Comparison of ENCODE assay signal across 8 mouse cellular contexts in the genomic region with DNA sequence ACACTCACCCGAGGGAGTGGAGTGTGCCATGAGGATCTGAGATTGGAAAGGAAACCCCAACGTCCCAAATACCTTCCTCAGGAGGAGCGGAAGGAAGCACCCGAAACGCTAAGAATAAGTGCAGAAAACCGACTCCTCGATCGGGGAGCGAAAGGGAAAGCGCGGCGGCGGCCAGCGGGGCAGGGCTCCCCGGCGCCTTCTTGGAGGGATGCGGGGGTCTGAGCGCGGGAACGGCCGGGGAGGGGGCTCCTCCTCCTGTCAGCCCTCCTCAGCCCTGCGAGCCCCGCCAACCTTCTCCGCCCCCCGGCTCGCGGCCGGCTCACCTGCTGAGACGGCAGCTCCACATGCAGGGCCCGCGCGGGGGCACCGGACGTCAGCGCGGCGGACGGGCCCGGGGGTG. TPM values are rescaled to one million over a fixed set of nuclear protein-coding genes. Genes with fewer than 3 reads are reported as not detected.
DNase-seq lines count a peak whose midpoint lies in the region; ATAC-seq and TF ChIP-seq lines count a peak whose summit lies in the region.

No protein-coding gene starts in this region.

- WGBS in embryonic facial prominence, embryonic 13.5 days = under 1% methylated on average over 35 of the region's 39 CpGs
- under 1% methylated on average over 38 of the region's 39 CpGs for WGBS in limb, embryonic 13.5 days
- under 1% methylated on average over 26 of the region's 39 CpGs for WGBS in stomach, embryonic 15.5 days

- TF ChIP-seq EP300 in ES-Bruce4 (IDR thresholded peaks at IDR 0.05; ENCODE audit: insufficient read depth, low read depth, low read length) = no peak

- TF ChIP-seq CTCF in ES-Bruce4 (IDR thresholded peaks at IDR 0.05; ENCODE audit: low read depth, low read length) = no peak

- DNase-seq in kidney, adult 18-20 months = peak; percentile 49
- DNase-seq in kidney, postnatal 25 days = no peak
- no peak for DNase-seq in cerebellum, adult 11 months
- no peak for DNase-seq in thymus, postnatal 4 days

- H3K36me3 ChIP-seq in ES-Bruce4 (ENCODE audit: control insufficient read depth, insufficient read depth, low read length, poor library complexity, severe bottlenecking) = no peaks in the 10 kb centered on the region
- H3K36me3 ChIP-seq in embryonic facial prominence, embryonic 13.5 days = no peaks in the 10 kb centered on the region; the same call in 1 of the 2 replicates
- no peaks in the 10 kb centered on the region for H3K36me3 ChIP-seq in limb, embryonic 13.5 days
- no peaks in the 10 kb centered on the region for H3K36me3 ChIP-seq in stomach, embryonic 15.5 days

- peak overlapping the region; percentile 82 for H3K4me2 ChIP-seq in embryonic facial prominence, embryonic 13.5 days
- peak overlapping the region; percentile 82 for H3K4me2 ChIP-seq in limb, embryonic 13.5 days (replicated peaks)
- H3K4me2 ChIP-seq in stomach, embryonic 15.5 days = peak overlapping the region; percentile 70

- peak overlapping the region; percentile 81 for H3K9ac ChIP-seq in ES-Bruce4 (ENCODE audit: low read depth, poor library complexity, severe bottlenecking)
- H3K9ac ChIP-seq in embryonic facial prominence, embryonic 13.5 days = peak overlapping the region; percentile 87
- peak overlapping the region; percentile 86 for H3K9ac ChIP-seq in limb, embryonic 13.5 days
- peak overlapping the region; percentile 89 for H3K9ac ChIP-seq in stomach, embryonic 15.5 days

- no peak for TF ChIP-seq POLR2A in ES-Bruce4 (IDR thresholded peaks at IDR 0.05; ENCODE audit: insufficient read depth, low read length)

- H3K27me3 ChIP-seq in ES-Bruce4 (ENCODE audit: control insufficient read depth, insufficient read depth, low read length, poor library complexity, severe bottlenecking) = no peaks in the 10 kb centered on the region
- H3K27me3 ChIP-seq in embryonic facial prominence, embryonic 13.5 days = no peaks in the 10 kb centered on the region
- H3K27me3 ChIP-seq in limb, embryonic 13.5 days = no peaks in the 10 kb centered on the region
- H3K27me3 ChIP-seq in stomach, embryonic 15.5 days (replicated peaks) = no peaks in the 10 kb centered on the region

- 0 out of 2 replicates have a peak, but pooled peaks have one; percentile 1 for ATAC-seq in embryonic facial prominence, embryonic 13.5 days (ENCODE audit: insufficient number of reproducible peaks, insufficient read depth, low FRiP score, low TSS enrichment, low read depth)
- ATAC-seq in limb, embryonic 13.5 days (ENCODE audit: low FRiP score, low read depth) = peak; percentile 0; the same call in 1 of the 2 replicates
- ATAC-seq in stomach, embryonic 15.5 days (ENCODE audit: insufficient read depth, low FRiP score, low read depth) = no peak

- peak overlapping the region; percentile 93 for H3K4me3 ChIP-seq in ES-Bruce4 (ENCODE audit: low read depth, low read length)
- peak overlapping the region; percentile 98 for H3K4me3 ChIP-seq in embryonic facial prominence, embryonic 13.5 days
- peak overlapping the region; percentile 95 for H3K4me3 ChIP-seq in limb, embryonic 13.5 days
- H3K4me3 ChIP-seq in stomach, embryonic 15.5 days (replicated peaks) = peak overlapping the region; percentile 88

- no peaks in the 10 kb centered on the region for H3K9me3 ChIP-seq in ES-Bruce4 (replicated peaks; ENCODE audit: control insufficient read depth, insufficient read depth, low read length, poor library complexity, severe bottlenecking)
- H3K9me3 ChIP-seq in embryonic facial prominence, embryonic 13.5 days = no peaks in the 10 kb centered on the region
- no peaks in the 10 kb centered on the region for H3K9me3 ChIP-seq in limb, embryonic 13.5 days
- no peaks in the 10 kb centered on the region for H3K9me3 ChIP-seq in stomach, embryonic 15.5 days

- no peaks in the 10 kb centered on the region for H3K4me1 ChIP-seq in ES-Bruce4 (ENCODE audit: control insufficient read depth, insufficient read depth, low read length)
- H3K4me1 ChIP-seq in embryonic facial prominence, embryonic 13.5 days = peaks cover 17% of the 10 kb centered on the region
- H3K4me1 ChIP-seq in limb, embryonic 13.5 days = peaks cover 22% of the 10 kb centered on the region
- peaks cover 8% of the 10 kb centered on the region for H3K4me1 ChIP-seq in stomach, embryonic 15.5 days

- H3K27ac ChIP-seq in ES-Bruce4 (ENCODE audit: insufficient read depth, low read length) = no peak overlapping the region
- H3K27ac ChIP-seq in embryonic facial prominence, embryonic 13.5 days = peak overlapping the region; percentile 87
- peak overlapping the region; percentile 80 for H3K27ac ChIP-seq in limb, embryonic 13.5 days
- peak overlapping the region; percentile 88 for H3K27ac ChIP-seq in stomach, embryonic 15.5 days

RNA-seq across cellular contexts. Expression of a gene that starts 0.4 kb away (rescaled TPM):
- 16.1 and 16.9 TPM in 2 replicates for polyA plus RNA-seq in ES-Bruce4 (2011; ENCODE audit: insufficient read depth, insufficient read length, low read depth, missing spikeins)
- polyA plus RNA-seq in embryonic facial prominence, embryonic 13.5 days (2015; fragmentation: Nextera tagmentation; extraction: Ambion mirVana) = 16.5 and 18.2 TPM in 2 replicates
- polyA plus RNA-seq in limb, embryonic 13.5 days (2015; fragmentation: Nextera tagmentation; extraction: Ambion mirVana) = 15.7 and 16.4 TPM in 2 replicates
- polyA plus RNA-seq in stomach, embryonic 15.5 days (2015; fragmentation: Nextera tagmentation; extraction: Ambion mirVana) = 19.1 and 19.4 TPM in 2 replicates

RNA-seq across cellular contexts. Expression of a gene that starts 42.0 kb away (rescaled TPM):
- 1.6 and 2.1 TPM in 2 replicates for polyA plus RNA-seq in ES-Bruce4 (2011; ENCODE audit: insufficient read depth, insufficient read length, low read depth, missing spikeins)
- 17.2 and 17.6 TPM in 2 replicates for polyA plus RNA-seq in embryonic facial prominence, embryonic 13.5 days (2015; fragmentation: Nextera tagmentation; extraction: Ambion mirVana)
- 15.0 and 15.8 TPM in 2 replicates for polyA plus RNA-seq in limb, embryonic 13.5 days (2015; fragmentation: Nextera tagmentation; extraction: Ambion mirVana)
- polyA plus RNA-seq in stomach, embryonic 15.5 days (2015; fragmentation: Nextera tagmentation; extraction: Ambion mirVana) = 70.2 and 72.0 TPM in 2 replicates
